Mouse (Mus musculus): ENCODE measurements at regions not wholly inside any gene's neighbourhood (a gene's known extent, or its start where the extent isn't known, plus 50 kb on each side); places are given as distances from the start of the nearest gene placed in this dataset.

DNA sequence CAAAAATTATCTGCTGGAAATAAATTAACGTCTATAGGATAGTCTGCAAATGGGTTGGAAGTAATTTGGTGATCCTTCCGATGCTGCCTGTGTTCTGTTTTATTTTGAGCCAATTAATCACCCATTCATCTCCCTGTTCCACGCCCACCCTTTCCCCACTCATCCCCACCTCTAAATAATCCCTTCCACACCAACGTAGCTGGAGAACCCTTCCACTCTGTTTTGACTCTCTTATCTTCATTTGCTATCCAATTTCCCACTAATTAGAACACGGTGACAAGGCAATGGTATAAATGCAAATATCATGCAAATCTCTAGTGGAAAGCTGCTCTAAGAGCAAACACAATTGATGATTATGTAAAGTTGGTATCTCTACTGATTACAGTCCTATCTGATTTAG lies 399.3 kb upstream of the Tenm3 start:
- H3K4me3 ChIP-seq (ENCODE audit: control insufficient read depth, low read depth, low read length) = no peak overlapping the region
- TF ChIP-seq CTCF (IDR thresholded peaks at IDR 0.05; ENCODE audit: control insufficient read depth, insufficient read depth, insufficient replicate concordance, low read depth, low read length) (no peak), POLR2A (IDR thresholded peaks at IDR 0.05; ENCODE audit: control insufficient read depth, low read depth, low read length) (no peak)
- H3K27me3 ChIP-seq (ENCODE audit: control insufficient read depth, insufficient read depth, low read length) = no peaks in the 10 kb centered on the region
- no peak overlapping the region for H3K27ac ChIP-seq (ENCODE audit: control insufficient read depth, insufficient read depth, low read depth, low read length)
- H3K4me1 ChIP-seq (ENCODE audit: control insufficient read depth, insufficient read depth, low read length) = no peaks in the 10 kb centered on the region
- no peaks in the 10 kb centered on the region for H3K36me3 ChIP-seq (ENCODE audit: control insufficient read depth, insufficient read depth, low read length)

DNA sequence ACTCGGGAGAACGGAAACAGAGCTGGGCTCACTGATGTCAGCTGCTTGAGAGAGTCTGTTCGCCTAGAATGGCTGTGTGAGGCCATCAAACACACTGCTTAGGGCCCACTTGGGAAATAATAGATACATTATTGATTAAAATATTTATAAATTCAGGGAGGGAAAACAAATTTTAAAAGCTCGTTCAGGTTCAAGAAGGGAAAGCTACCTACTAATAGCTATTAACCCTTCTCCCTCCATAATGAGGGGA lies 393.0 kb upstream of the Tenm3 start:
- no peak for TF ChIP-seq CTCF (IDR thresholded peaks at IDR 0.05; ENCODE audit: control insufficient read depth, insufficient read depth, insufficient replicate concordance, low read depth, low read length)
- TF ChIP-seq POLR2A (IDR thresholded peaks at IDR 0.05; ENCODE audit: control insufficient read depth, low read depth, low read length) = no peak
- no peaks in the 10 kb centered on the region for H3K36me3 ChIP-seq (ENCODE audit: control insufficient read depth, insufficient read depth, low read length)
- H3K27ac ChIP-seq (ENCODE audit: control insufficient read depth, insufficient read depth, low read depth, low read length) = no peak overlapping the region
- H3K4me3 ChIP-seq (ENCODE audit: control insufficient read depth, low read depth, low read length) = no peak overlapping the region
- no peaks in the 10 kb centered on the region for H3K27me3 ChIP-seq (ENCODE audit: control insufficient read depth, insufficient read depth, low read length)
- no peaks in the 10 kb centered on the region for H3K4me1 ChIP-seq (ENCODE audit: control insufficient read depth, insufficient read depth, low read length)

DNA sequence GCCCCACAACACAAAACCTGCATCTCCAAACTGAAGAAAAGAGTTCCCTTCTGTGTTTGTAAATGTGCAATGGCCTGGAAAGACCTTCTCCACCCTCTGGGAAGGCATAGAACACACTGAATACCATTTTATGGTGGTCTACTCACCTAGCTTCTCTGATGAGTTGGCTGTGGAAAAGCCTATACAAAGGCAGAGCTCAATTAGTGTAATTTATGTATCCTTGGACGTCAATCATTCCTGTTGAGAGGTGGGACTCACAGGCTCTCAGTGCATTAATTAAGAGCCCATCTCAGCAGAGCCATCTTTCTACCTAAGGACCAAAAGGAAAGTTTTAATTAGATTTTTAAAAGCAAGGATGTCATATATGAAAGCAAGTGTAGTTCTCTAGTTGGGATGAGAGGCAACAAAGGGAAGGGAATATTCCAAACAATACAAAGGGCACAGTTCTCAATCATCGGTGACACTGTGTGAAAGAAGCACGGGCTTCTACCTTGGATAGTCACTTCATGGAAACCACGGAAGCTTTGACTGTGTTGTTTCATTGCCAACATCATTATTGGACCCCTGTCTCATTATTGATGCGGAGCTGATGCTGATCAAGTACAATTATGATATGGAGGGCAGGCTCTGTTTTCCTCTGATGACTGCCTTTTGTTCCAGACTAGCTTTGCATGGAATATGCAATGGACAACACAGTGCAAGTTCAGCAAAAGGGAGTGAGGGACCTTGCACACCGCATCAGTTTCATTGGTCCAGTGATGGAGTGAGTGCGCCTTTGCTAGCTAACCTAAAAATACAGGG lies 392.5 kb upstream of the Tenm3 start:
- Histone ChIP-seq H3K36me3 (ENCODE audit: control insufficient read depth, insufficient read depth, low read length) (no peaks in the 10 kb centered on the region), H3K27me3 (ENCODE audit: control insufficient read depth, insufficient read depth, low read length) (no peaks in the 10 kb centered on the region), H3K4me1 (ENCODE audit: control insufficient read depth, insufficient read depth, low read length) (no peaks in the 10 kb centered on the region), H3K4me3 (ENCODE audit: control insufficient read depth, low read depth, low read length) (no peak overlapping the region), H3K27ac (ENCODE audit: control insufficient read depth, insufficient read depth, low read depth, low read length) (no peak overlapping the region)
- no peak for TF ChIP-seq CTCF (IDR thresholded peaks at IDR 0.05; ENCODE audit: control insufficient read depth, insufficient read depth, insufficient replicate concordance, low read depth, low read length)
- TF ChIP-seq POLR2A (IDR thresholded peaks at IDR 0.05; ENCODE audit: control insufficient read depth, low read depth, low read length) = no peak

DNA sequence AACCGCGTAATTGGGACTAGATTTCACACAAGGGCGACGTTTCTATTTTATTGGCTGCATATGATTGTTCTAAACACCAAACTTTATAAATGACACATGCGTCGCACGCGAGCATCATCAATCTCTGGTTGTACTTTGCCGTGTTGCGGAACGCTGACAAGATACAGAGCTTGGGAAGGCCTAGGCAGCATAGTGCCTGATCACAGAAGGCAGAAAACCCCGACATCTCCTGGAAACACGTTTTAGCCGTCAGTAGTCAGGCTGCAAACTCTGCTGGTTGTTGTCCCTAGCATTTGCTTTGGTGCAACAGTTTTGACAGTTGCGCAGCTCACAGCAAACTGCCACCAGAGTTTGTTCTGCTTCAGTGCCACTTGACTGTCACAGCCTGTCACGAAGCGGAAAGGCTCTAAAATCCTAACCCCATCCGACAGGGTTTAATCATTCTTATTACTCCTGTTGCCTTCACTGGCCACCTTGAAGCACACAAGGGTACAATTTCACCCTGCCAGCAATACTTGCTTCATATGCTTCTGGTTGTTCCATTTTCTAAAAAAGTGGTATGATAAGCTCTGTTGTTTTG lies 380.2 kb upstream of the Tenm3 start:
- no peak overlapping the region for H3K27ac ChIP-seq (ENCODE audit: control insufficient read depth, insufficient read depth, low read depth, low read length)
- peaks cover 3% of the 10 kb centered on the region for H3K4me1 ChIP-seq (ENCODE audit: control insufficient read depth, insufficient read depth, low read length)
- no peak overlapping the region for H3K4me3 ChIP-seq (ENCODE audit: control insufficient read depth, low read depth, low read length)
- no peak for TF ChIP-seq POLR2A (IDR thresholded peaks at IDR 0.05; ENCODE audit: control insufficient read depth, low read depth, low read length)
- TF ChIP-seq CTCF (IDR thresholded peaks at IDR 0.05; ENCODE audit: control insufficient read depth, insufficient read depth, insufficient replicate concordance, low read depth, low read length) = no peak
- H3K36me3 ChIP-seq (ENCODE audit: control insufficient read depth, insufficient read depth, low read length) = no peaks in the 10 kb centered on the region
- no peaks in the 10 kb centered on the region for H3K27me3 ChIP-seq (ENCODE audit: control insufficient read depth, insufficient read depth, low read length)

DNA sequence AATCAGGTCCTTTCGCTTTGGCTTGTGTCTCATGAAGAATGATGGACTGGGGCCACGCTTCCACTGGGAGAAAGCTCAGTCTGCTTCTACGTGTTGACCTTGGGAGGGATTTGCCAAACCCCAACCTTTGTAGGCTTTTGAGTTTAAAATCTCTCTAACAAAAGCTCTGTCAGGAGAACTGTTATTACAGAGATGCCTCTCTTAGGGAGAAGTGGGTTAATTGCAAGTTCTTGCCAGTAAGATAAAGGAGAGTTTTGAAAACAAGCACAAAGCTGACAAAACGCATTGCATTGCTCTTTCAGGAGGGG lies 351.5 kb upstream of the Tenm3 start:
- Histone ChIP-seq H3K4me1 (ENCODE audit: control insufficient read depth, insufficient read depth, low read length) (peaks cover 3% of the 10 kb centered on the region; the same call in 1 of the 2 replicates), H3K4me3 (ENCODE audit: control insufficient read depth, low read depth, low read length) (no peak overlapping the region), H3K27ac (ENCODE audit: control insufficient read depth, insufficient read depth, low read depth, low read length) (no peak overlapping the region), H3K27me3 (ENCODE audit: control insufficient read depth, insufficient read depth, low read length) (no peaks in the 10 kb centered on the region), H3K36me3 (ENCODE audit: control insufficient read depth, insufficient read depth, low read length) (no peaks in the 10 kb centered on the region)
- TF ChIP-seq CTCF (IDR thresholded peaks at IDR 0.05; ENCODE audit: control insufficient read depth, insufficient read depth, insufficient replicate concordance, low read depth, low read length) (no peak), POLR2A (IDR thresholded peaks at IDR 0.05; ENCODE audit: control insufficient read depth, low read depth, low read length) (no peak)

DNA sequence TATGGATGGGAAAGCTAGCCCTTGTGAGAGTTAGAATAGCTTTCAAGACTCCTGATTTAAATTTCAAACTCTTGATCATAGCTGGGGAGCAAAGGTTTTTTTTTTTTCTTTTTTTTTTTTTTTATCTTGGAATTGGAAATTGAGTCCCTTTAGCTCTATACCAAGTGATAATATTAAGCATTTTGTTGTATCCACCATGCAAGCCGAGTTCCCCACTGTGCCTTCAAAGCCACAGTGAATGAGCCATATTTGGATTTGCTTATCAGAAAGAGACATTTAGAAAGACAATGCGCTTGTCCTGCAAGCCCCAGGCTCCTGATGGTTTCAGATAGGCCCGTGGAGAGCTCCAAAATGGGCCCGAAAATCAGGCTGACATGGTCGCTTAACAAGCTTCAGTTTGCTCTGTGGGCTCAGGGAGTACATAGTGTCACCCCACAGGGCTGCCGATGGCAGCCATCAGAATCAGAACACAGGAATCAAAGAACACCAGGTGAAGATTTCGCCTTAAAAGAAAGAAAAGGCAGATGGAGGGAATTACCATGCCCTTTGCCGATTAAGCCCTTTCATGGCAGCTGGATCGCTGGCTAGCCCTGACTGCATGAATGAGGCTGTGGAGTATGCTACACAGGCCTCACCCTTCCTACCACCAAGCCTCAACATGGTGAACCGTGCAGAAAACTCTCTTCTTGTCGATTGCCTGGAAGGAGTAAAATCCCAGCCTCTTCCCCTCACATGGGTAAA lies 351.0 kb upstream of the Tenm3 start:
- H3K27me3 ChIP-seq (ENCODE audit: control insufficient read depth, insufficient read depth, low read length) = no peaks in the 10 kb centered on the region
- H3K27ac ChIP-seq (ENCODE audit: control insufficient read depth, insufficient read depth, low read depth, low read length) = no peak overlapping the region
- no peaks in the 10 kb centered on the region for H3K36me3 ChIP-seq (ENCODE audit: control insufficient read depth, insufficient read depth, low read length)
- TF ChIP-seq CTCF (IDR thresholded peaks at IDR 0.05; ENCODE audit: control insufficient read depth, insufficient read depth, insufficient replicate concordance, low read depth, low read length) = no peak
- no peak for TF ChIP-seq POLR2A (IDR thresholded peaks at IDR 0.05; ENCODE audit: control insufficient read depth, low read depth, low read length)
- no peak overlapping the region for H3K4me3 ChIP-seq (ENCODE audit: control insufficient read depth, low read depth, low read length)
- peaks cover 3% of the 10 kb centered on the region; the same call in 1 of the 2 replicates for H3K4me1 ChIP-seq (ENCODE audit: control insufficient read depth, insufficient read depth, low read length)

DNA sequence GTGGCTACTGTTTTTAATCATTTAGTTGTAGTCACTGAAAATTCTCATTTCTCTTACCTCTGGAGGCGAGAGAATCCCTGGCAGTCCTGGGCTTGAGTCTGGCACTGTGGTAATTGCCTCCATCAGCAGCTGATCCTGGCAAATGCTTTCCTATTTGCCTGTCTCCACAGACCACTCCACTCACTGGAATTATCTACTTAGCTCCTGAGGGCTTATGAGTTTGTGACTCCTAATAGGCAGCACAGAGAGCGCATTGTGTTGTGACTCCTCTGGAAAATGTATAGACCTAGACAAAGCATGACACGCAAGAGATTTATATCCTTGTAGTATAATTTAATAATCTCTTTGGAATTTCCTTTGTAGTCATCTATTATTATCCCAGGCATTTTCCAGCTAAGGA lies 343.1 kb upstream of the Tenm3 start:
- Histone ChIP-seq H3K36me3 (ENCODE audit: control insufficient read depth, insufficient read depth, low read length) (no peaks in the 10 kb centered on the region), H3K4me3 (ENCODE audit: control insufficient read depth, low read depth, low read length) (no peak overlapping the region), H3K27ac (ENCODE audit: control insufficient read depth, insufficient read depth, low read depth, low read length) (no peak overlapping the region), H3K4me1 (ENCODE audit: control insufficient read depth, insufficient read depth, low read length) (no peaks in the 10 kb centered on the region), H3K27me3 (ENCODE audit: control insufficient read depth, insufficient read depth, low read length) (no peaks in the 10 kb centered on the region)
- TF ChIP-seq POLR2A (IDR thresholded peaks at IDR 0.05; ENCODE audit: control insufficient read depth, low read depth, low read length) = no peak
- no peak for TF ChIP-seq CTCF (IDR thresholded peaks at IDR 0.05; ENCODE audit: control insufficient read depth, insufficient read depth, insufficient replicate concordance, low read depth, low read length)
